Mouse (Mus musculus) left cerebral cortex, adult 2 months (tissue): ENCODE results near the gene Rpl9-ps6. TPM values are rescaled to one million over a fixed set of nuclear protein-coding genes. Genes with fewer than 3 reads are reported as not detected.

ENCODE experiments used
- DNase-seq, 2 experiments: peaks; one replicate each; pipeline ENCODE4 v3.0.0; 2021 to 2022; ENCODE audit warnings: low spot score in 2 of 2, mixed read lengths in 1 of 2; ENCODE audit errors: extremely low spot score in 1 of 2
- H3K27ac ChIP-seq: fragments of 200-600 bp; 2 replicates; pipeline ENCODE4 v1.8.1; 2022
- H3K4me3 ChIP-seq: fragments of 200-600 bp; 2 replicates; pipeline ENCODE4 v1.8.1; 2022
- CTCF ChIP-seq: fragments of 200-600 bp; IDR thresholded peaks from 2 replicates; pipeline ENCODE4 v1.8.1; 2022; ENCODE audit warnings: antibody characterized with exemption, mild to moderate bottlenecking, moderate library complexity
- intact Hi-C: fragments of 180-260 bp; cut with DNase I; formaldehyde crosslinking; loops from one replicate; pipeline ENCODE4 v1.15.1; 2025
- long read RNA-seq, 2 experiments: library from polyadenylated mRNA; stranded (forward); transcript quantifications; one replicate each; pipeline ENCODE4 v2.0.0; 2021; ENCODE audit warnings: borderline mapping rate in 2 of 2
- total RNA-seq, 2 experiments: library from RNA; stranded (reverse); gene quantifications; 2 replicates each; pipeline ENCODE4 v1.2.3; 2021

Rpl9-ps6 gene
- 10 to 100 TPM; 29.3 to 40.0 TPM for total RNA-seq
- long read RNA-seq, experiment 1, transcript Rpl9-ps6-201 (1 exons, 714 nt), result major isoform, 13 of 13 reads
- long read RNA-seq, experiment 1, partial matches to known transcripts, result 0 of 13 reads
- long read RNA-seq, experiment 1, other reads (novel, unspliced or antisense), result 0 of 13 reads
- long read RNA-seq, experiment 2, transcript Rpl9-ps6-201 (1 exons, 714 nt), result major isoform, 9 of 9 reads
- long read RNA-seq, experiment 2, partial matches to known transcripts, result 0 of 9 reads
- long read RNA-seq, experiment 2, other reads (novel, unspliced or antisense), result 0 of 9 reads

GRCm38 (mm10) chr19:32466478-32466877 is at the start of gene Rpl9-ps6:
Gene Rpl9-ps6 (minus strand): TSS chr19:32466578.
- Histone ChIP-seq H3K4me3 (no peak within 1 kb of the TSS), H3K27ac (no peak within 1 kb of the TSS)
- no peak for TF ChIP-seq CTCF
- intact Hi-C loops, result no loop called here
- DNase-seq, result no peak

GRCm38 (mm10) chr19:32512518-32512917 is 46.1 kb upstream of the Rpl9-ps6 start:
- no peak for DNase-seq
- Histone ChIP-seq H3K4me3 (no peak overlapping the region), H3K27ac (no peak overlapping the region)
- TF ChIP-seq CTCF, result peak; percentile 32
- intact Hi-C loops, result no loop called here

GRCm38 (mm10) chr19:32510962-32511361 is 44.6 kb upstream of the Rpl9-ps6 start:
- intact Hi-C loops, result no loop called here
- no peak overlapping the region for H3K27ac ChIP-seq
- no peak for DNase-seq
- no peak for TF ChIP-seq CTCF
- H3K4me3 ChIP-seq, result no peak overlapping the region

GRCm38 (mm10) chr19:32510267-32510666 is 43.9 kb upstream of the Rpl9-ps6 start:
- TF ChIP-seq CTCF, result no peak
- H3K4me3 ChIP-seq, result no peak overlapping the region
- DNase-seq, result no peak
- intact Hi-C loops, result no loop called here
- H3K27ac ChIP-seq, result no peak overlapping the region

- TF ChIP-seq CTCF, result no peak
- intact Hi-C loops, result no loop called here
These were observed 41.1 kb upstream of the Rpl9-ps6 start for GRCm38 (mm10) chr19:32507526-32507925.

GRCm38 (mm10) chr19:32507100-32507499 is 40.7 kb upstream of the Rpl9-ps6 start:
- no peak overlapping the region for H3K4me3 ChIP-seq
- no peak overlapping the region for H3K27ac ChIP-seq
- DNase-seq, result no peak
- intact Hi-C loops, result no loop called here
- TF ChIP-seq CTCF, result no peak

More at GRCm38 (mm10) chr19:32507526-32507925, 41.1 kb upstream of the Rpl9-ps6 start:
- no peak overlapping the region for H3K4me3 ChIP-seq
- H3K27ac ChIP-seq, result no peak overlapping the region
- DNase-seq, result no peak

- DNase-seq, result no peak
- intact Hi-C loops, result no loop called here
- no peak overlapping the region for H3K4me3 ChIP-seq
- TF ChIP-seq CTCF, result no peak
- no peak overlapping the region for H3K27ac ChIP-seq
These were observed 40.1 kb upstream of the Rpl9-ps6 start for GRCm38 (mm10) chr19:32506514-32506913.

GRCm38 (mm10) chr19:32506081-32506480 is 39.7 kb upstream of the Rpl9-ps6 start:
- Histone ChIP-seq H3K4me3 (no peak overlapping the region), H3K27ac (no peak overlapping the region)
- DNase-seq, result no peak
- no peak for TF ChIP-seq CTCF
- intact Hi-C loops, result no loop called here

- H3K27ac ChIP-seq, result no peak overlapping the region
- DNase-seq, result no peak
- no peak overlapping the region for H3K4me3 ChIP-seq
- TF ChIP-seq CTCF, result peak; percentile 81
- intact Hi-C loops, result no loop called here
These were observed 35.0 kb upstream of the Rpl9-ps6 start for GRCm38 (mm10) chr19:32501414-32501813.

GRCm38 (mm10) chr19:32498002-32498401 is 31.6 kb upstream of the Rpl9-ps6 start:
- no peak for TF ChIP-seq CTCF
- Histone ChIP-seq H3K4me3 (no peak overlapping the region), H3K27ac (no peak overlapping the region)
- intact Hi-C loops, result loop anchor here (5.0 kb wide), 1 partner anchor 194 kb away; no protein-coding TSS in a partner anchor
- DNase-seq, result no peak

- DNase-seq, result no peak
- intact Hi-C loops, result loop anchor here (5.0 kb wide), 1 partner anchor 195 kb away; no protein-coding TSS in a partner anchor
- no peak overlapping the region for H3K27ac ChIP-seq
- no peak overlapping the region for H3K4me3 ChIP-seq
- TF ChIP-seq CTCF, result no peak
These were observed 31.0 kb upstream of the Rpl9-ps6 start for GRCm38 (mm10) chr19:32497411-32497810.

- no peak for DNase-seq
- no peak overlapping the region for H3K4me3 ChIP-seq
- TF ChIP-seq CTCF, result no peak
- intact Hi-C loops, result loop anchor here (5.0 kb wide), 1 partner anchor 197 kb away; no protein-coding TSS in a partner anchor
- no peak overlapping the region for H3K27ac ChIP-seq
These were observed 28.7 kb upstream of the Rpl9-ps6 start for GRCm38 (mm10) chr19:32495034-32495433.

GRCm38 (mm10) chr19:32494611-32495010 is 28.2 kb upstream of the Rpl9-ps6 start:
- Histone ChIP-seq H3K4me3 (no peak overlapping the region), H3K27ac (no peak overlapping the region)
- DNase-seq, result no peak
- intact Hi-C loops, result loop anchor here (5.0 kb wide), 1 partner anchor 198 kb away; no protein-coding TSS in a partner anchor
- TF ChIP-seq CTCF, result no peak
